Mouse (Mus musculus): Measurements from ENCODE around the gene Defa35. TPM values are rescaled to one million over a fixed set of nuclear protein-coding genes. Genes with fewer than 3 reads are reported as not detected.
"Not testable (repeated sequence)": the region's sequence is repeated elsewhere in the genome, so short reads cannot be mapped to it uniquely, and the experiment has no call there.

Defa35 gene
- not detected in 2 replicates for polyA plus RNA-seq (2015; fragmentation: Nextera tagmentation; extraction: Ambion mirVana)

DNA sequence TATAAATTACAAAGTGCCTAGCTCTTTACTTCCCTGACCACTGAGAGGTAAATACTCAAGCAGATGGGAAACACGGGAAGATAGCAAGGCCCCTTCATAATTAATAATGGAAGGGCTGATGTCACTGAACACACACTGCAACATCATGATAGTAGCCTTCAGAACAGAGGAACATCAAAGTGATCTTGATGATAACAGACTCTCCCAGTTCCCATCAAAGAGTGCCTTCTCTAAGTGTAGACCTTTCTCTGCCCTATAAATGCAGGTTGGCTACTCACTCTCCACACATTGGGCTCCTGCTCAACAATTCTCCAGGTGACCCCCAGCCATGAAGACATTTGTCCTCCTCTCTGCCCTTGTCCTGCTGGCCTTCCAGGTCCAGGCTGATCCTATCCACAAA lies at the start of gene Defa35:
TSS of gene Defa35 (plus strand) at position 301 of the 400 bp plus-strand sequence.
- not testable (repeated sequence) for H3K27ac ChIP-seq (ENCODE audit: low read length); H3K4me3 ChIP-seq (ENCODE audit: low read depth, low read length); H3K4me1 ChIP-seq (ENCODE audit: control insufficient read depth, insufficient read depth, low read length); H3K27me3 ChIP-seq (ENCODE audit: control insufficient read depth, insufficient read depth, low read depth, low read length); ATAC-seq; H3K9ac ChIP-seq (ENCODE audit: low read depth, low read length); H3K4me2 ChIP-seq (ENCODE audit: low read length); H3K36me3 ChIP-seq (ENCODE audit: control insufficient read depth, insufficient read depth, low read length); H3K9me3 ChIP-seq (replicated peaks; ENCODE audit: control insufficient read depth, low read length, poor library complexity, severe bottlenecking)
- WGBS, result 76% methylated on average over 1 of the region's 1 CpGs

DNA sequence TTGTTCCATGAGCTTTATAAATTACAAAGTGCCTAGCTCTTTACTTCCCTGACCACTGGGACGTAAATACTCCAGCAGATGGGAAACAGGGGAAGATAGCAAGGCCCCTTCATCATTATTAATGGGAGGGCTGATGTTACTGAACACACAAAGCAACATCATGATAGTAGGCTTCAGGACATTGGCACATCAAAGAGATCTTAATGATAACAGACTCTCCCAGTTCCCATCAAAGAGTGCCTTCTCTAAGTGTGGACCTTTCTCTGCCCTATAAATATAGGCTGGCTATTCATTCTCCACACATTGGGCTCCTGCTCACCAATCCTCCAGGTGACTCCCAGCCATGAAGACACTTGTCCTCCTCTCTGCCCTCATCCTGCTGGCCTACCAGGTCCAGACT lies 39.6 kb upstream of the Defa35 start, which contains the start of gene Defa21:
TSS of gene Defa21 (plus strand) at position 301 of the 400 bp plus-strand sequence.
- not testable (repeated sequence) for ATAC-seq; H3K9me3 ChIP-seq (replicated peaks; ENCODE audit: control insufficient read depth, low read length, poor library complexity, severe bottlenecking); H3K27ac ChIP-seq (ENCODE audit: low read length); H3K4me3 ChIP-seq (ENCODE audit: low read depth, low read length); H3K4me1 ChIP-seq (ENCODE audit: control insufficient read depth, insufficient read depth, low read length); H3K9ac ChIP-seq (ENCODE audit: low read depth, low read length); H3K36me3 ChIP-seq (ENCODE audit: control insufficient read depth, insufficient read depth, low read length); H3K4me2 ChIP-seq (ENCODE audit: low read length); H3K27me3 ChIP-seq (ENCODE audit: control insufficient read depth, insufficient read depth, low read depth, low read length)
- WGBS, result no CpG with 5 or more reads among the region's 1 CpGs

DNA sequence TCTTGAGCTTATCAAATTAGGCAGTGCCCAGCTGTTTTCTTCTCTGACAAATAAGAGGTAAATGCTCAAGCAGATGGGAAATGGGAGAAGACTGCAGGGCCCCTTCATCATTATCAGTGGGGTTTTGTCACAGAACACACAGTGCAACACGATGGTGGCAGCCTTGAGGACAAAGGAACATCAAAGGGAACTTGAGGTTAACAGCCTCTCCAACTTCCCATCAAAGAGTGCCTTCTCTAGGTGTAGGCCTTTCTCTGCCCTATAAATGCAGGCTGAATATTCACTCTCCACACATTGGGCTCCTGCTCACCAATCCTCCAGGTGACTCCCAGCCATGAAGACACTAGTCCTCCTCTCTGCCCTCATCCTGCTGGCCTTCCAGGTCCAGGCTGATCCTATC lies 10.1 kb upstream of the Defa35 start, which contains the start of gene Defa23:
TSS of gene Defa23 (plus strand) at position 301 of the 400 bp plus-strand sequence.
- H3K27me3 ChIP-seq (ENCODE audit: control insufficient read depth, insufficient read depth, low read depth, low read length); H3K4me2 ChIP-seq (ENCODE audit: low read length); H3K36me3 ChIP-seq (ENCODE audit: control insufficient read depth, insufficient read depth, low read length); H3K9ac ChIP-seq (ENCODE audit: low read depth, low read length); H3K4me3 ChIP-seq (ENCODE audit: low read depth, low read length); ATAC-seq; H3K27ac ChIP-seq (ENCODE audit: low read length); H3K4me1 ChIP-seq (ENCODE audit: control insufficient read depth, insufficient read depth, low read length); H3K9me3 ChIP-seq (replicated peaks; ENCODE audit: control insufficient read depth, low read length, poor library complexity, severe bottlenecking): not testable (repeated sequence)
- no CpG with 5 or more reads among the region's 1 CpGs for WGBS

DNA sequence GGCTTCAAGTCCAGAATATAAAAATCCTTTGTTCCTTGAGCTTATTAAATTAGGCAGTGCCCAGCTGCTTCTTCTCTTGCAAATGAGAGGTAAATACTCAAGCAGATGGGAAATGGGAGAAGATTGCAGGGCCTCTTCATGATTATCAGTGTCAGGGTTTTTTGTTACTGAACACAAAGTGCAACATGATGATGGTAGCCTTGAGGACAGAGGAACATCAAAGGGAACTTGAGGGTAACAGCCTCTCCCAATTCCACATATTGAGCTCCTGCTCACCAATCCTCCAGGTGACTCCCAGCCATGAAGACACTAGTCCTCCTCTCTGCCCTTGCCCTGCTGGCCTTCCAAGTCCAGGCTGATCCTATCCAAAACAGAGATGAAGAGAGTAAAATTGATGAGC lies 19.3 kb downstream of the Defa35 start, which contains the start of gene Defa25:
TSS of gene Defa25 (plus strand) at position 301 of the 400 bp plus-strand sequence.
- H3K9ac ChIP-seq (ENCODE audit: low read depth, low read length); H3K27me3 ChIP-seq (ENCODE audit: control insufficient read depth, insufficient read depth, low read depth, low read length); H3K36me3 ChIP-seq (ENCODE audit: control insufficient read depth, insufficient read depth, low read length); H3K4me1 ChIP-seq (ENCODE audit: control insufficient read depth, insufficient read depth, low read length); H3K4me2 ChIP-seq (ENCODE audit: low read length); H3K4me3 ChIP-seq (ENCODE audit: low read depth, low read length); H3K27ac ChIP-seq (ENCODE audit: low read length); H3K9me3 ChIP-seq (replicated peaks; ENCODE audit: control insufficient read depth, low read length, poor library complexity, severe bottlenecking); ATAC-seq: not testable (repeated sequence)

DNA sequence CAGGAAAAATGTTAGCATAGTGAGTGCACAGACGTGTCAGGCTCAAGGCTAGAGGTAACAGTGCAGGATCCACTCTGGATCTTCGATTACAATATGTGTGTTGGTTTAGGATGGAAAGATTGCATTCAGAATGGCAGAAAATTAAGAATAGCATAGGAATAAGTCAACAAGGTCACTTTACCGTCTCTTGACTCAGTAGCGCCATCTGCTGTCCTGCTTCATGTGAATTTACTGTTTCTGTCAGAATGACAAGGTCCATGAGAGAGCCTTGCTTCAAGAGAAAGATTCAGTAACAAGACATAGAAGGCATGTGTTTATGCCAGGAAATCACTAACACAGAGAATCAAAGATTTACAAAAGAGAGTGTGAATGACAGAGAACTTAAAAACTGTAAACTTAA lies 28.3 kb downstream of the Defa35 start:
- Histone ChIP-seq H3K4me1 (ENCODE audit: control insufficient read depth, insufficient read depth, low read length) (no peaks in the 10 kb centered on the region), H3K27me3 (ENCODE audit: control insufficient read depth, insufficient read depth, low read depth, low read length) (no peaks in the 10 kb centered on the region), H3K4me3 (ENCODE audit: low read depth, low read length) (no peak overlapping the region), H3K9me3 (replicated peaks; ENCODE audit: control insufficient read depth, low read length, poor library complexity, severe bottlenecking) (0 out of 2 replicates have a peak, but pooled peaks cover 3% of the 10 kb centered on the region), H3K27ac (ENCODE audit: low read length) (no peak overlapping the region), H3K4me2 (ENCODE audit: low read length) (no peak overlapping the region), H3K9ac (ENCODE audit: low read depth, low read length) (no peak overlapping the region), H3K36me3 (ENCODE audit: control insufficient read depth, insufficient read depth, low read length) (no peaks in the 10 kb centered on the region)
- 44% methylated on average over 4 of the region's 4 CpGs for WGBS
- no peak for ATAC-seq

DNA sequence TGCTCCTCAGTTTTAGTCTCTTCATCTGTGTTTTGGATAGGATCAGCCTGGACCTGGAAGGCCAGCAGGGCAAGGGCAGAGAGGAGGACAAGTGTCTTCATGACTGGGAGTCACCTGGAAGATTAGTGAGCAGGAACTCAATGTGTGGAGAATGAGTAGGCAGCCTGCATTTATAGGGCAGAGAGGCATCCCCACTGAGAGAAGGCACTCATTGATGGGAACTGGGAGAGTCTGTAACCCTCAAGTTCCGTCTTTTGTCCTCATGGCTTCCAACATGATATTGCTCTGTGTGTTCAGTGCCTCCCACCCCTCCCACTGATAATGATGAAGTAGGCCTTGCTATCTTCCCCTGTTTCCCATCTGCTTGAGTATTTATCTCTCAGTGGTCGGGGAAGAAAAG lies 31.1 kb downstream of the Defa35 start, which contains the start of gene Gm14851:
TSS of gene Gm14851 (minus strand) at position 101 of the 400 bp plus-strand sequence.
- H3K4me1 ChIP-seq (ENCODE audit: control insufficient read depth, insufficient read depth, low read length); H3K9ac ChIP-seq (ENCODE audit: low read depth, low read length); ATAC-seq; H3K9me3 ChIP-seq (replicated peaks; ENCODE audit: control insufficient read depth, low read length, poor library complexity, severe bottlenecking); H3K27ac ChIP-seq (ENCODE audit: low read length); H3K4me3 ChIP-seq (ENCODE audit: low read depth, low read length); H3K36me3 ChIP-seq (ENCODE audit: control insufficient read depth, insufficient read depth, low read length); H3K27me3 ChIP-seq (ENCODE audit: control insufficient read depth, insufficient read depth, low read depth, low read length); H3K4me2 ChIP-seq (ENCODE audit: low read length): not testable (repeated sequence)
- WGBS, result no CpG with 5 or more reads among the region's 2 CpGs

Other genes with a start within 250 kb of the Defa35 start
- gene Defb33, start 172.4 kb upstream of the Defa35 start, polyA plus RNA-seq (2015; fragmentation: Nextera tagmentation; extraction: Ambion mirVana), result not detected in 2 replicates
- gene Gm15056, start 162.4 kb upstream of the Defa35 start, polyA plus RNA-seq (2015; fragmentation: Nextera tagmentation; extraction: Ambion mirVana), result not detected in 2 replicates
- not detected in 2 replicates for gene Gm6040, start 143.0 kb upstream of the Defa35 start, polyA plus RNA-seq (2015; fragmentation: Nextera tagmentation; extraction: Ambion mirVana)
- not detected in 2 replicates for gene AY761185, start 120.3 kb upstream of the Defa35 start, polyA plus RNA-seq (2015; fragmentation: Nextera tagmentation; extraction: Ambion mirVana)
- not detected in 2 replicates for gene Defa21, start 39.5 kb upstream of the Defa35 start, polyA plus RNA-seq (2015; fragmentation: Nextera tagmentation; extraction: Ambion mirVana)
- gene Defa23, start 10.0 kb upstream of the Defa35 start, polyA plus RNA-seq (2015; fragmentation: Nextera tagmentation; extraction: Ambion mirVana), result not detected in 2 replicates
- gene Defa25, start 19.4 kb downstream of the Defa35 start, polyA plus RNA-seq (2015; fragmentation: Nextera tagmentation; extraction: Ambion mirVana), result not detected in 2 replicates
- gene Gm14851, start 31.0 kb downstream of the Defa35 start, polyA plus RNA-seq (2015; fragmentation: Nextera tagmentation; extraction: Ambion mirVana), result not detected in 2 replicates
- gene Defa30, start 69.6 kb downstream of the Defa35 start, polyA plus RNA-seq (2015; fragmentation: Nextera tagmentation; extraction: Ambion mirVana), result not detected in 2 replicates
- not detected in 2 replicates for gene Defa22, start 97.2 kb downstream of the Defa35 start, polyA plus RNA-seq (2015; fragmentation: Nextera tagmentation; extraction: Ambion mirVana)
- not detected in 2 replicates for gene Defa31, start 126.6 kb downstream of the Defa35 start, polyA plus RNA-seq (2015; fragmentation: Nextera tagmentation; extraction: Ambion mirVana)
- not detected in 2 replicates for gene Gm15293, start 136.5 kb downstream of the Defa35 start, polyA plus RNA-seq (2015; fragmentation: Nextera tagmentation; extraction: Ambion mirVana)
- gene Gm15292, start 184.7 kb downstream of the Defa35 start, polyA plus RNA-seq (2015; fragmentation: Nextera tagmentation; extraction: Ambion mirVana), result not detected in 2 replicates